Mouse (Mus musculus) mouse embryonic stem cell (cell line): ENCODE measurements around the gene Trp73.

ENCODE experiments used
- in situ Hi-C, 2 experiments: fragments of 300-500 bp; cut with MboI; formaldehyde crosslinking; loops; 1 replicate in 1 of 2; 3 replicates in 1 of 2; pipeline ENCODE4 v1.14.3; 2019 to 2020; ENCODE audit warnings: low sequenced_read_pairs in 2 of 2, low pct_unique_long_range_greater_than_20kb in 1 of 2, mixed read lengths in 1 of 2; ENCODE audit not compliant: unreplicated experiment in 1 of 2

The Trp73 gene

DNA sequence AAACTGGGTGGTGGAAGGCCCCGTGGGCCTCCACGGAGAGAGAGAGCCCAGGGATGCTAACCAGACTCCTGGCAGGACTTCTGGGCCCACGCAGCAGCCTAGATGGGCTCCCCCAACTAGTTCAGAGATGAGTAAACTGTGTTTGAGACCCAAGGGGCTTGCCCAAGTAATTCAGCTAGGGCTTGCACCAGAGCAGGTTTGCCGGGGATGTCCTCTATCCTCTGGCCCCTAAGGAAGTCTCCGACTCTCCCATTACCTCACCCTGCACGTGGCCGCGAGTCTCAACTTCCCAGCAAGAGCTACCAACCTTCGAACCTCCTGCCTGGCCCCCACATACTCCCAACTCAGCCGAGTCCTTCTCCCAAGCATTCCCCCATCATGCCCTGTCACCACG, 30.2 kb downstream of the Trp73 start:
- in situ Hi-C loops = no loop called here

DNA sequence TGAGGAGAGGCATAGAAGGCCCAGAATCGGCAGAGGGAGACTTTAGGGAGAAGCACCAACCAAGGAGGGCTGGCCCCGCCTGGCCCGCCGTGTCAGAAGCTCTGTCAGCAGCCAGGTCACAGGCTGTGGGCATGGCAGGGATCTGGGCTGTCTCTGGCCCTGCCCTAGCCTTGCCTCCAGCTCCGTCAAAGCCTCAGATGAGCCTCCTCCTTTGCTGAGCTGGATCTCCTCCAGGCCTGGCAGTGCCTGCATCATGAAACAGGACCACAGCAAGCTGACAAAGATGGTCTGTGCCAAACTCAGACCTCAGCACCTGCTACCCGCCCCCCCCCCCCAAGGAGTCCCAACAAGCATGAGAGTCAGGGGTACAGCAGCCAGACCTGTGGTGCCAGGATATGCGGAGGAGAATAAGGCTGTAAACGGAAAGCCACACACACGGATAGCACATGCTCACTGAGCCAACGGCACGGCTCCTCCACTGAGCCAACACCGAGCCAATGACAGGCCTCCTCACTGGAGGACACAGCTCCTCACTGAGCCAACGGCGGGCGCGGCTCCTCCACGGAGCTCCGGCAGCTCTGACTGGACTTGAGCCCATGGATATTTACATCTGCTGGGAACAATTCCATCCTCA, 30.7 kb downstream of the Trp73 start:
- in situ Hi-C loops = no loop called here

DNA sequence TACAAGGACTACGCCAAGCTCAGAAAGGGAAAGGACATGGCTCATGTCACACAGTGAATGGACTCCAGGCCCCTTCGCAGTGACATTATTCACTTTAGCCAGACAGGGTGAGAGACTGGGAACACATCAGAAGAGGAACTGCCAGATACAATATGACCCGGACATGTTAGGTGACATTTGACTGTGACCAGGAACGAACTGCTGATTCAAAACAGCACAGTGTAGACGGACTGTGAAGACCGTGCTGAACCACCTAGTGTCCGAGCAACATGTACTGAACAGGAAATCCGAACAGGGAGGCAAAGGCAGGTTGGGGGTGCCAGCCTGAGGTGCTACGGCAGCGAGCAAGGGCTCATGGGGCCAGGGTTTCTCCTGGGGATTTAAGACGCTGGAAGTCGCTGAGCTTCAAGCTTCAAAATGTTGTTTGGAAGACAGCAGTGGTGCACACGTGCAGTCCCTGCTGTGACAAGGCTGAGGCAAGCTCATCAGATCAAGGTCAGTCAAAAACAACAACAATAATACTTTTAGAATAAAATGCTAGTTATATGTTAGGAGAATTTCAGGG, 33.4 kb downstream of the Trp73 start:
- in situ Hi-C loops = no loop called here

DNA sequence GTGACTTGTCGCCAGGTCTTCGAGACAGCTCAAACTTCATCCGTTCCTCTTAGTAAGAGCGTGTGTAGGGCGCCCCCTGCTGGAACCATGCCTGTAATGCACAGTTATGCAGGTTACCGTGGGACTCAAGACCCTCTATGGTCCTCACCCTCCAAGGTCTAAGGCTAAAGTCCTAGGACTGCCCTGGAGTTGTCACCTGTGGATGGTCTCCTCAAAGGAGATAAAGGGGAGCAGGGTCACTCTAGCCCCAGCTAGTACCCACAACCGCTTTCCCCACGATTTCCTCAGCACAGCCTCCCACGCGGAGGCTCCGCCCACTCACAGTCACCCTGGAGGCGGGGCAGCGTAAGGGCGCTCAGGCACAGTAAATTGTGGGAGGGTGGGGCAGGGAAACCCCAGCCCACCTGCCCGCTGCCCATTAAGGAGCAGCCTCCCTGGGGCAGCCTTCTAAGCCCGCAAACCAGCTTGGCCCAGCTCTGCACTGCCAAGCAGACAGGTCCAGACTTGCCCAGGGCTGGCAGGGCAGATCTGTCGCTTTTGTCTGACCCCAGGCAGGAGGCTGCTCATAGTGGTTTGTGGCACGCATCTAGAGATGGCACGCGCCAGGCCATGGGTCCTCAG, 34.5 kb downstream of the Trp73 start:
- in situ Hi-C loops = no loop called here

DNA sequence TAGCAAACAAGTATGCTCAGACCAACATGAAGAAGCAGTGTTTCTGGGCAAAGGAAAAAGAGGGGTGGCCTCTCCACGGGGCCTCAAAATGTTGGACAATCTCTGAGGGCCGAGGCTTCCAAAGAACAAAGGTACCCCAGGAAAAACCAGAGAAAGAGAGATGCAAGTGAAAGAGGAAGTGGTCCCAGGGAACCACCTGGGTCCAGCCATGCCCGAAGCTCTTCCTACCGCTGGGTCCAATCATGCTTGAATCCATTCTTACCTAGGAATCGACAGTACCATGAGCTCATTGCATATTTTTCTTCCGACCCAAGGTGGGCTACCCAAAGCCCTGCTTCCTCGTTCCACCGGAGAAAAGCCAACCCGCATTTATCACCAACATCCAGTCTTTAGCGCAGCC, 36.1 kb downstream of the Trp73 start:
- in situ Hi-C loops = no loop called here

DNA sequence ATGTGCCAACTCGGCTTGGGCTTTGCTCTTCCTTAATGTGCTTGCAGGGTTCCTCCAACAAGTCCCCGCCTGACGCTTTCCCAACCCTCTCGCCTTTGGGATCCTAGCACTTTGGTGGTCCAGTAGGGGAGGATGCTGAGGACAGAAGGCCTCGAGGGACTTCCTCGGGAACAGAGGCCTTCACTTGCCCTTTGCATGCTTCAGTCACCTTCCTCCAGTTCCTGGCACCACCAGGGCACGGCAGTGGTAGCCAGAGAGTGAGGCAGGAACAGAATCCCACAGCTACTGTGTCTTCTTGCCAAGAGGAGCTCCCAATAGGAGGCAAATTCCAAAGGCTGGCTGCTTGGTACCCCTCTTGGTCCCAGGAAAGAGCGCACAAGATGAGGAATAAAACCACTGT, 36.6 kb downstream of the Trp73 start:
- in situ Hi-C loops = no loop called here

DNA sequence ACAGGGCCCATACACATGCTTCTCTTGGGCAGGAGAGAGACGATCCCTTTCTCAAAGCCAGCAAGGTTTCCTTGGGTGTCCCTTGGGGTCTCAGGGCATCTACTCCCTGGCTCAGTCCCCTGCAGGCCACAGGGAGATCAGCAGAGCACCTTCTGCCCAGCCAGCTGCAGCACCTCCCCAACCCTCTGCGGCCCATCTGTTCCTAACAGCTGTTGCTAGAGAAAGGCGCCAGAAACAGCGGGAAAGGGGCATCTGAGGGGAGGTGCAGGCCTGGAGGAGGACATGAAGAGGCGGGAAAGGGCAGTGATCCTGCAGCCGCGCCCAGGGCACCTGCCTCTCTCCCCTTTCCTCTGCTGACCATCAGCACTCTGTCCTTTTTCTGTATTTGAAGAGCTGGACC, 40.6 kb downstream of the Trp73 start:
- in situ Hi-C loops = no loop called here

DNA sequence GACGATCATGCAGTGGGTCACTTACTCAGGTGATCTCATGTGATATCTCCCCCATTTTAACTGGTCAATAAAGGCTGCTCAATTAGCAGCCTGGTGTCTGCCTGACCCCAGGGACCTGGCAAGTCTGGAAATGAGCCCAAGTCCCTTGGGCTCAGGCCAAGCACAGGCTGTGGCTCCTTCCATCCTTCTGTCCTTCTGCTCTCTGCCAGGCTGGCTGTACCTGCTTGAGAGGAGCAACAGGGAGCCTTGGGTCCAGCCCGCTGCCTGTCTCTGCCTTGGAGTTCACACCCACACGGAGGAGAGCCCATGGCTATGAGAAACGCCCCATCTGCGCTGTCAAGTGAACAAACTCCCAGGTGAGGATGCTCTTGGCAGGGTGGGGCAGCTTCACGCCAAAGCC, 43.9 kb downstream of the Trp73 start:
- in situ Hi-C loops = no loop called here

DNA sequence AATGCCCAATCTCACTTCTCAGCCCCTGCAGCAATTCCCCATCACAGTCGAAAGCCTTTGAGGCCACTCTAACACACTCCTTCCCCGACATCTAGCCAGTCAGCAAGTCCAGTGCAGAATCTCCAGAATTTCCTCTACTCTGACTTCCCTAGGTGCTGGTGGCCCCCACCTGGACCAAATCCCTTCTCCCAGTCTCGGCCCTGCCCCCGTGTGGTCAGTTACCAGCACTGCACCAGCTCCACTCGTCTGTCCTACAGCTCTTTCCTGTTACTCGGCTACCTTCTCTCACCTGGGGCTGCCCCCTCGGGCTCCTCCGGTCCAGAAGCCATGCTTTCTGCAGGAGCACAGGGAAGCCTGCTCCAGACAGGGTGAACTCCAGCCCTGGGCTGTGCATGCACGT, 46.8 kb downstream of the Trp73 start:
- in situ Hi-C loops = no loop called here

DNA sequence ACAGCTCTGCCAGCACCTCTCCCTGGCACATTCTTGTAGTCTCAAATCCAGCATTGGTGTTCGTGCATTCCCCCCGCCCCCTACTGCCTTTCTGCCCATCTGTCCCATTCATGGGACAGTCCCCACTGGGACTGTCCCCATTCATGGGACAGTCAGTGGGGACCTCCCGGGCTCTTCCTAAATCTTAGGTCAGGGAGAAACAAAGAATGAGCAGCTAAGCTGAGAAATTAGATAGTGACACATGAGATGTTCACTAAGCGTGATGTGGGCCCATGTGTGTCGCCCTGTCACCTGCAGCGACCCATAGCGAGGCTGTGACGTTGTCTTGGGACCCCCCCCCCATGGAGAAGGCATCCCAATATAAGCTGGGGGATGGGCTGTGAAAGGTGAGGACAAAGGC, 48.7 kb downstream of the Trp73 start:
- in situ Hi-C loops = no loop called here

DNA sequence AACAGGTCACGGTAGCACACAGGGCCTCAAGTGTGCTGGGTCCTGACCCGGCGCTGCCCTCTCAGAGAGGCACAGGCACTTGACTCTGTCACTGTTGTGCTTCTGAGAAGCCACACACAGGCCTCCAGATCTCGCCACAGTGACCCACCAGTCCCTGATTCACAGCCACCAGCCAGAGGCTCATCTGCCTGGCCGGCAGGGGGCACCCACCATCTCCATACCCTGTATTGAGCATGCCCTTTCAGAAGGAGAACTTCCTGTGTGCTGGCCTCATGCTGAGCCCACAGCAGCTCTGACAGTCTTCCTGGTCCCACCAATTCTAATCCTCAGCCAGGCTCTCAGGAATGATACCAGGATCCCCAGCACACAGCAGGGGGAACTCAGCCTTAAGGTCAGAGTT, 50.8 kb downstream of the Trp73 start:
- in situ Hi-C loops = no loop called here

DNA sequence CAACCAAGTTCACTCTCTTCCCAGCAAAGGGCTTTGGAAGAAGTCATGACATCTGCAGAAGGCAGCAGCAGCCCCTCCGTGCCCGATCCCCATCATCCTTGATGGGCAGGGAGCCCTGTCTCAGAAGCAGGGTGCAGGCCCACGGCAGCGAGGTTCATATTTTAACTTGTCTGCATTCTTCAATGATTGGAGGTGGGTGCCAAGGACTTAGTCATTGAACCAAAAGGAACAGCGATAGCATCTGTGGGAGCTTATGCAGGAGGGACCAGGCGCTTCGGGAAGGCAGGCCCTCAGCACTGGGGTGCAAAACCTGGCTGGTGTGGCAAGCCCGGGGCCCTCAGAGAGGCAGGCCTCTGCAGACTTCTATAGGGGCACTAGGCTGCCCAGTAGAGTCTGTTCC, 53.6 kb downstream of the Trp73 start:
- in situ Hi-C loops = no loop called here

DNA sequence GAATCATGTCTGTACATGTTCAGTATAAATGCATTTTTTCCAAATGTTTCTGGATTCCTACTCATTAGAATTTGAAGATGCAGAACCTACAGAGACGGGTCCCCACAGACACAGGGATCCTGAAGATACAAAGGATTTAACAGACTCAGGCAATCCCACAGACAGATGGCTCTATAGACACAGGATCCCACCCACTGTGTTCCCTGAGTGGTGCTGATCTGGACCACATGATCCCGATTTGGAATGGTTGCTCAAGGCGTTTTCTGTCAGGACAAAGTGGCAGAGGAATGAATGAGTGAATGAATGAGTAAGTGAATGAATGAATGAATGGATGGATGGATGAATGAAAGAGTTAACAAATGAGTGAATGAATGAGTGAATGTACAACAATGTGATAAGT, 54.2 kb downstream of the Trp73 start:
- in situ Hi-C loops = no loop called here

DNA sequence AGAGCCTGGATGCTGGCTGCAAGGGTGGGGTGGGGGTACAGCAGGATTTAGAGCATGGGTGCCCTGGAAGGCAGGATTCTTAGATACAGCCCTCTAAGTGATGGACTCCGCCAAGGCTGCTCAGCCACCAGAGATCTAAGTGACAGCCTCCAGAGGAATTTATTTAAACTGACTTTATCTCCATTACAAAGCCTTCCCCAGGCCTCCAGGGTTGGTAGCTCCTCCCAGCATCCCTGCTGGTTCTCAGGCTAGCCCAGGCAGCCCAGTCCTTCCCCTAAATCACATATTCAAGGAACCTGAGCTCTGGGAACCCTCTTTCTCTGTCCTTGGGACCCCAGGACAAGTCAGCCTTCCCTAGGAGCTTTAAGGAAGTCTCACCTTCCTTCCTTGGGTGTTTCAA, 58.0 kb downstream of the Trp73 start:
- in situ Hi-C loops = no loop called here

DNA sequence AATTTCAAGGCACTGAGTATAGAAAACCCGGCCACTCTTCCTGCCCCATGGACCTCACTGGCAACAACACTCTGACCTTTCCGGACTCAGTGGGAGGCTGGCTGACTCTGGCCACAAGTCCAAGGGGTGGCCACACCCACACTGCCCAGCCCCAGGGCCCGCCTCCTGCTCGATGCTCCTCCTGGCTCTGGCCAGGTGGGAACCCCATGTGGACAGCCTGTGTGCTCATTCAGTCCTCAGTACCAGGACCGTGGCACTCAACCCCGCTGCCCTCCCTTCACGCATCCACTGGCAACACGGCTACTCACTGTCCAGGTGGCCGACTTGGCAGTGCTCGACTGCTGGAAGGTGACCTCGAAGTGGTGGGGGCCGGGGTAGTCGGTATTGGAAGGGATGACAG, 59.0 kb downstream of the Trp73 start:
- in situ Hi-C loops = no loop called here

DNA sequence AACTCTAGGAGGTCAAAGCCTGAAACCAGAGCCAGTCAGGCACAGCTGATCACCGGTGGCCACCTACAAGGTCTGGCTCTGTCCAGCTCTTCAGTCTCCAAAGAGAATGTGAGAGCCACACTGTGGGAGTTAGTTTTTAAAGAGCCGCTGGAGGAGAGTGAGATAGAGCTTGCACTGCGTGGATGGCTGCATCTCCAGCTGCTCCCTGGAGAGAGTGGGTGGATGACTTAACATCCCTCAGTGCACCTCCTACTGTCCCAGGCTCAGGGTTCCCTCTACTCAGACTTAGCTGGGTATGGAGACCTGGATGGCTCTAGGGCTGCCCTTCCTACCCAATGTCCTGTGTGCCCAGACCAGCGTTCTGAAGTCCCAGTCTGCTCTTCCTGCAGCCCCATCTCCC, 59.8 kb downstream of the Trp73 start:
- in situ Hi-C loops = no loop called here

DNA sequence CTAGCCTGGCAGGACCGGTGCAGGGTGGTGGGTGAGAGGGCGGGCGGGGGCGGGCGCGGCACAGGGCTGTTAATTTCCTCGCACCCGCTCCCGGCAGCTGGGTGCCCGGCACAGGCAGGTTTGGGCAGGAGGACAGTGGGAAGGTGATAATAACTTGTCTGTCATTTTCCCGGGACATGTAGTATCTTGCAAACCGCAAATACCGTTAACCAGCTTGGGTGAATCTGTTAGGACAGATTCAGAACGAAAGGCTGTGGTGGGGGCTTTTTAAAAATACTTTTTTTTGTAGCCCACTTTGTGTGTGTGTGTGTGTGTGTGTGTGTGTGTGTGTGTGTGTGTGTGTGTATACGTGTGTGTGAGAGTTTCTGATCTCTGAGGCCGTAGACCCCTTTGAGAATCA, 68.1 kb downstream of the Trp73 start:
- in situ Hi-C loops = no loop called here

DNA sequence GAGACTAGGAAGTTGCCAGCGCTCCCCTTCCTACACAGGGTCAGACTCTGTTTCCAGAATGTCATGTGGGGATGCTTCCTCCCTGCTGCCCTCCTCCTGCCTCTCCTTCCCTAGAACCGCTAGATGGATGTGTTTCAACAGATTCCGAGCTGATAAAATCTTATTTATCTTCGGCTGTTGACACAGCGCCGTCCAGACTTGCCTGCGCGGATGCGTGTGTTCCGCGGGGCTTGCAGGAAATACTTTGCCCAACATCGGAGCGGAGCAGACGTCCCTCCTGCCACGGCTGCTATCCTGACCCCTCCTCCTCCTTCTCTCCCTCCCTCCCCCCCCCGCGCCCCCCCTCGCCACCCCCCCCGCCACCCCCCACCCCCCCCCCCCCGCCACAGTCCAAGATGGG, 68.5 kb downstream of the Trp73 start:
- in situ Hi-C loops = no loop called here

DNA sequence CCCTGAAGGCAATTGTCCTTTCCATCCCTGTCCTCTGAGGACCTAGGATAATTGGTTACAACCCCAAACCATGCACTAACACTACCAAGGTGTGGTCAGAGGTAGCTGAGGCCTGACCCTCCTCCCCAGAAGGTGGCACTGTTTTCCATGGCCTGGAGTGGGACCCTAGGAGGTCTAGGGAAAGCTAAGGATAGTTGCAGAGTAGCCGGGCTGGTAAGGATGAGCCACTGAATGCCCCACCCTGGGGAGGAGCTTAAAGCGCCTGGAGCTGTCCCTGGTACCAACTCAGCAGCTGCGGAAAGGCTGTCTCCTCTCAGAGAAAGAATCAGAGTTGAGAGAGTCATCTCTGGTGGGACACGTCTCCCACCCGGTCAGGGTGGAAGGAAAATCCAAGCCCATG, 69.1 kb downstream of the Trp73 start:
- in situ Hi-C loops = no loop called here
